8 mouse cellular contexts compared by ENCODE assay signal in genomic region chr6:120037004-120037635, GRCm38 (mm10). TPM values are rescaled to one million over a fixed set of nuclear protein-coding genes. Genes with fewer than 3 reads are reported as not detected.
DNase-seq lines count a peak whose midpoint lies in the region; ATAC-seq and TF ChIP-seq lines count a peak whose summit lies in the region.

No protein-coding gene starts in this region.

- WGBS in forebrain, embryonic 14.5 days = under 1% methylated on average over 51 of the region's 51 CpGs
- WGBS in neural tube, embryonic 13.5 days = under 1% methylated on average over 51 of the region's 51 CpGs

- H3K9ac ChIP-seq in ES-Bruce4 (ENCODE audit: low read depth, poor library complexity, severe bottlenecking) = peak overlapping the region; percentile 98
- peak overlapping the region; percentile 89 for H3K9ac ChIP-seq in forebrain, embryonic 14.5 days (ENCODE audit: low read length)
- H3K9ac ChIP-seq in neural tube, embryonic 13.5 days = peak overlapping the region; percentile 92

- TF ChIP-seq POLR2A in ES-Bruce4 (IDR thresholded peaks at IDR 0.05; ENCODE audit: insufficient read depth, low read length) = no peak
- no peak for TF ChIP-seq POLR2A in testis, adult 2 months (IDR thresholded peaks at IDR 0.05; ENCODE audit: control insufficient read depth, low read depth, low read length)

- no peak for TF ChIP-seq EP300 in ES-Bruce4 (IDR thresholded peaks at IDR 0.05; ENCODE audit: insufficient read depth, low read depth, low read length)

- TF ChIP-seq CTCF in ES-Bruce4 (IDR thresholded peaks at IDR 0.05; ENCODE audit: low read depth, low read length) = no peak
- peak; percentile 22; the same call in 1 of the 2 replicates for TF ChIP-seq CTCF in testis, adult 2 months (IDR thresholded peaks at IDR 0.05; ENCODE audit: control insufficient read depth, insufficient read depth, insufficient replicate concordance, low read depth, low read length)

- DNase-seq in c-Kit-positive CD71-positive TER-119-positive erythroid progenitor cells, embryonic 14.5 days (ENCODE audit: low spot score) = peak; percentile 63
- peak; percentile 67 for DNase-seq in forebrain, embryonic 14.5 days (ENCODE audit: low spot score)
- peak; percentile 83 to 85 for DNase-seq in heart, postnatal 10 days
- peak; percentile 80 to 88 for DNase-seq in kidney, postnatal 4 days
- peak; percentile 74 to 82 for DNase-seq in lung, adult 18-20 months

- H3K27ac ChIP-seq in ES-Bruce4 (ENCODE audit: insufficient read depth, low read length) = no peak overlapping the region
- peak overlapping the region; percentile 99 for H3K27ac ChIP-seq in forebrain, embryonic 14.5 days (ENCODE audit: low read depth, low read length)
- peak overlapping the region; percentile 99 for H3K27ac ChIP-seq in neural tube, embryonic 13.5 days (replicated peaks)
- peak overlapping the region; percentile 81 for H3K27ac ChIP-seq in testis, adult 2 months (ENCODE audit: control insufficient read depth, insufficient read depth, low read depth, low read length)

- peak overlapping the region; percentile 95 for H3K4me2 ChIP-seq in forebrain, embryonic 14.5 days (ENCODE audit: low read length)
- H3K4me2 ChIP-seq in neural tube, embryonic 13.5 days = peak overlapping the region; percentile 91

- intact Hi-C loops in heart, postnatal 10 days (cut with DNase I) = loop anchor here (2.0 to 10.0 kb wide), 2 partner anchors 36 to 552 kb away; no protein-coding TSS in a partner anchor

- no peaks in the 10 kb centered on the region for H3K27me3 ChIP-seq in ES-Bruce4 (ENCODE audit: control insufficient read depth, insufficient read depth, low read length, poor library complexity, severe bottlenecking)
- no peaks in the 10 kb centered on the region for H3K27me3 ChIP-seq in forebrain, embryonic 14.5 days (replicated peaks; ENCODE audit: control insufficient read depth, insufficient read depth, low read length)
- H3K27me3 ChIP-seq in neural tube, embryonic 13.5 days = no peaks in the 10 kb centered on the region
- no peaks in the 10 kb centered on the region for H3K27me3 ChIP-seq in testis, adult 2 months (ENCODE audit: control insufficient read depth, insufficient read depth, low read length)

- H3K36me3 ChIP-seq in ES-Bruce4 (ENCODE audit: control insufficient read depth, insufficient read depth, low read length, poor library complexity, severe bottlenecking) = peaks cover 26% of the 10 kb centered on the region
- no peaks in the 10 kb centered on the region for H3K36me3 ChIP-seq in forebrain, embryonic 14.5 days (ENCODE audit: control insufficient read depth, insufficient read depth, low read length)
- H3K36me3 ChIP-seq in neural tube, embryonic 13.5 days = no peaks in the 10 kb centered on the region
- peaks cover 1% of the 10 kb centered on the region; the same call in 1 of the 2 replicates for H3K36me3 ChIP-seq in testis, adult 2 months (ENCODE audit: control insufficient read depth, insufficient read depth, low read length)

- no peaks in the 10 kb centered on the region for H3K9me3 ChIP-seq in ES-Bruce4 (replicated peaks; ENCODE audit: control insufficient read depth, insufficient read depth, low read length, poor library complexity, severe bottlenecking)
- no peaks in the 10 kb centered on the region for H3K9me3 ChIP-seq in forebrain, embryonic 14.5 days (replicated peaks; ENCODE audit: control insufficient read depth, low read length)
- H3K9me3 ChIP-seq in neural tube, embryonic 13.5 days = no peaks in the 10 kb centered on the region

- peak overlapping the region; percentile 98 for H3K4me3 ChIP-seq in ES-Bruce4 (ENCODE audit: low read depth, low read length)
- H3K4me3 ChIP-seq in forebrain, embryonic 14.5 days (ENCODE audit: low read depth, low read length) = peak overlapping the region; percentile 92
- peak overlapping the region; percentile 95 for H3K4me3 ChIP-seq in neural tube, embryonic 13.5 days
- peak overlapping the region; percentile 93 for H3K4me3 ChIP-seq in testis, adult 2 months (ENCODE audit: control insufficient read depth, low read depth, low read length)

- ATAC-seq in forebrain, embryonic 14.5 days = no peak
- ATAC-seq in neural tube, embryonic 13.5 days (ENCODE audit: low read depth) = no peak

- no peaks in the 10 kb centered on the region for H3K4me1 ChIP-seq in ES-Bruce4 (ENCODE audit: control insufficient read depth, insufficient read depth, low read length)
- peaks cover 11% of the 10 kb centered on the region for H3K4me1 ChIP-seq in forebrain, embryonic 14.5 days (ENCODE audit: control insufficient read depth, insufficient read depth, low read length)
- H3K4me1 ChIP-seq in neural tube, embryonic 13.5 days (replicated peaks) = peaks cover 38% of the 10 kb centered on the region
- H3K4me1 ChIP-seq in testis, adult 2 months (ENCODE audit: control insufficient read depth, insufficient read depth, low read length) = peaks cover 6% of the 10 kb centered on the region

RNA-seq across cellular contexts. Expression of gene Wnk1, which starts 1.4 kb away (rescaled TPM):
- 466 and 478 TPM in 2 replicates for polyA plus RNA-seq in ES-Bruce4 (2011; ENCODE audit: insufficient read depth, insufficient read length, low read depth, missing spikeins)
- polyA plus RNA-seq in forebrain, embryonic 14.5 days (2014; fragmentation: Nextera tagmentation; extraction: Ambion mirVana) = 37.9 and 38.0 TPM in 2 replicates
- 100 to 1,000 TPM; 320 to 335 TPM for total RNA-seq in heart, postnatal 10 days (2021)
- 51.0 and 59.2 TPM in 2 replicates for polyA plus RNA-seq in neural tube, embryonic 13.5 days (2015; fragmentation: Nextera tagmentation; extraction: Ambion mirVana)
- polyA plus RNA-seq in testis, adult 2 months (2012; rRNA removed) = 130 and 137 TPM in 2 replicates

RNA-seq across cellular contexts. Expression of gene Ninj2, which starts 56.0 kb away (rescaled TPM):
- 0.75 TPM in 1 of 2 replicates, not detected in the other for polyA plus RNA-seq in ES-Bruce4 (2011; ENCODE audit: insufficient read depth, insufficient read length, low read depth, missing spikeins)
- polyA plus RNA-seq in forebrain, embryonic 14.5 days (2014; fragmentation: Nextera tagmentation; extraction: Ambion mirVana) = not detected in 2 replicates
- total RNA-seq in heart, postnatal 10 days (2021) = not detected
- not detected in 2 replicates for polyA plus RNA-seq in neural tube, embryonic 13.5 days (2015; fragmentation: Nextera tagmentation; extraction: Ambion mirVana)
- polyA plus RNA-seq in testis, adult 2 months (2012; rRNA removed) = 0.17 TPM in 1 of 2 replicates, not detected in the other
